Mouse (Mus musculus): Measurements from ENCODE around the gene Haus4.

- TF ChIP-seq CTCF (IDR thresholded peaks at IDR 0.05; ENCODE audit: low read depth, low read length) = peak; percentile 98
- TF ChIP-seq POLR2A (IDR thresholded peaks at IDR 0.05; ENCODE audit: insufficient read depth, low read length) = no peak
- TF ChIP-seq EP300 (IDR thresholded peaks at IDR 0.05; ENCODE audit: insufficient read depth, low read depth, low read length) = no peak
Observed at GRCm38 (mm10) chr14:54494234-54494633, 60.2 kb downstream of the Haus4 start.

Data from ES-Bruce4 (cell line).